Mouse (Mus musculus) heart, postnatal 0 days (tissue): ENCODE measurements around the gene Atp9a. TPM values are rescaled to one million over a fixed set of nuclear protein-coding genes. Genes with fewer than 3 reads are reported as not detected.

Experiments used
- ATAC-seq: fragments of 200-750 bp; cut with Nextera tagmentation; 2 replicates; pipeline ENCODE4 v1.8.0; 2017; ENCODE audit warnings: low read depth, moderate number of reproducible peaks, moderate library complexity; ENCODE audit not compliant: insufficient read depth
- DNase-seq: peaks from one replicate; pipeline ENCODE4 v3.0.0-alpha.2; 2016; ENCODE audit warnings: low spot score
- H3K27ac ChIP-seq: fragments of 300-500 bp; sonication (generic); 2 replicates; pipeline ENCODE4 v1.5.1; 2014; ENCODE audit warnings: low read depth, mild to moderate bottlenecking
- H3K27me3 ChIP-seq: fragments of 300-500 bp; sonication (generic); 2 replicates; pipeline ENCODE4 v1.6.1; 2014; ENCODE audit warnings: low read length, mixed read lengths; ENCODE audit not compliant: control insufficient read depth, insufficient read depth
- H3K36me3 ChIP-seq: fragments of 300-500 bp; sonication (generic); replicated peaks from 2 replicates; pipeline ENCODE4 v1.6.1; 2014; ENCODE audit warnings: low read length, mixed read lengths; ENCODE audit not compliant: control insufficient read depth, insufficient read depth
- H3K4me1 ChIP-seq: fragments of 300-500 bp; sonication (generic); 2 replicates; pipeline ENCODE4 v1.6.1; 2014; ENCODE audit warnings: antibody characterized with exemption; ENCODE audit not compliant: control insufficient read depth, insufficient read depth
- H3K4me2 ChIP-seq: fragments of 300-500 bp; sonication (generic); 2 replicates; pipeline ENCODE4 v1.6.1; 2014; ENCODE audit warnings: low read depth, mild to moderate bottlenecking, low read length, moderate library complexity
- H3K4me3 ChIP-seq: fragments of 300-500 bp; sonication (generic); 2 replicates; pipeline ENCODE4 v1.5.1; 2014; ENCODE audit warnings: low read depth, low read length
- H3K9ac ChIP-seq: fragments of 300-500 bp; sonication (generic); replicated peaks from 2 replicates; pipeline ENCODE4 v1.6.1; 2014; ENCODE audit warnings: low read depth, low read length, mixed read lengths
- H3K9me3 ChIP-seq: fragments of 300-500 bp; sonication (generic); replicated peaks from 2 replicates; pipeline ENCODE4 v1.6.1; 2016; ENCODE audit warnings: low read length; ENCODE audit not compliant: control insufficient read depth
- CTCF ChIP-seq: IDR thresholded peaks from 2 replicates; pipeline ENCODE4 v1.5.1; 2016; ENCODE audit warnings: antibody characterized with exemption, control low read depth, low read depth
- EP300 ChIP-seq: IDR thresholded peaks from 2 replicates; pipeline ENCODE4 v1.6.1; 2016; ENCODE audit warnings: antibody characterized with exemption, low read depth
- WGBS: fragments of 180-500 bp; shearing (Covaris S2); extraction: QIAGEN DNeasy Blood & Tissue Kit; methylation state at CpG from one replicate; pipeline ENCODE4 v1.1.7; 2014; 5-methylcytosine and 5-hydroxymethylcytosine counted together
- polyA plus RNA-seq: library from polyadenylated mRNA; unstranded; fragments of >200 nt; fragmentation: Nextera tagmentation; extraction: Ambion mirVana; gene quantifications from 2 replicates; pipeline ENCODE4 v1.2.1, GENCODE M21; 2015
- total RNA-seq: library from RNA; depleted of rRNA; stranded (reverse); fragments of >200 nt; gene quantifications from 2 replicates; pipeline ENCODE4 v1.2.3, GENCODE M21; 2014; ENCODE audit warnings: low replicate concordance

The Atp9a gene
- total and polyA plus RNA-seq, 2 experiments from 2014 or later = 12.8 to 46.1 TPM

DNA sequence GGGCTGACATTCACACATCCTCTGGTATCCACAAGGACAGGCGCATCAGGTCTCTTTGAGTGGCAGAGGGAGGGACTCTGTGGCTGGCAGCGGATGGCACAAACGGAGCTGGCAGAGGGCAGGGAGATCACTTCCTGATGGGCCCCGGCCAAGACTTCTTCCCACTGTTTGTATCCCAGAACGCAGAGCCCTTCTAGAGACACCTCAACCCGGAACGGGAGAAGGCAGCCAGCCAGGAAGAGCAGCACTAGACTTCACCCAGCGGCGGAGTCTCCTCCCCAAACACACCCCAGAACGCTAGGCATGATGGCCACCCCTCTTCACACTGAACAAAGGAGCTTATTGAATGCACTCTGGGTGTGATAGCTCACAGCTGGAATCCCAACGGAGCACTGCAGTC, 8.2 kb downstream of the Atp9a start:
- no peak for TF ChIP-seq EP300
- no peak for TF ChIP-seq CTCF
- Histone ChIP-seq H3K9ac (no peak overlapping the region), H3K9me3 (no peaks in the 10 kb centered on the region), H3K4me1 (no peaks in the 10 kb centered on the region), H3K36me3 (no peaks in the 10 kb centered on the region), H3K27ac (no peak overlapping the region), H3K4me3 (no peak overlapping the region), H3K4me2 (no peak overlapping the region), H3K27me3 (no peaks in the 10 kb centered on the region)
- ATAC-seq (no peak), DNase-seq (no peak)
- WGBS = 27% methylated on average over 11 of the region's 11 CpGs

DNA sequence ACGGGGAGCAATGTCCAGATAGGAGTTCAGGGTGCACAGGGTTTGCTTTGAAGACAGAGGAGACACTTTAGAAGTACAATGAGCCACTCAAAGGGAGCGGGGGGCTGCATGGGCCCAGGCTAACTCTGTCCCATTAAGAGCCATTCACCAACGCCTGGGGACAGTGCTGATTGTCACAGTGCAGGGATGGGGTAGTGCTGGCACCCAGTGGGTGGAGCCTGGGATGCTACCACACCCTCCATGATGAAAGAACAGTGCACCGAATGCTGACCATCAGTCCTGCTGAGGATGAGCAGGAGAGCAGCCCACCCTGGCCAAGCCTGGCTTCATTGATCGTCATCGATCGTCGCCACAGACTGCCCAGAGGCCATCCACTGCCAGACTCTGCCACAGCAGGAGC, 11.0 kb downstream of the Atp9a start:
- no peak overlapping the region for H3K4me2 ChIP-seq
- no peaks in the 10 kb centered on the region for H3K36me3 ChIP-seq
- no peak for DNase-seq
- H3K9ac ChIP-seq = no peak overlapping the region
- H3K27me3 ChIP-seq = no peaks in the 10 kb centered on the region
- WGBS = 79% methylated on average over 8 of the region's 8 CpGs
- no peak for TF ChIP-seq EP300
- TF ChIP-seq CTCF = no peak
- peaks cover 3% of the 10 kb centered on the region; the same call in 1 of the 2 replicates for H3K4me1 ChIP-seq
- H3K9me3 ChIP-seq = no peaks in the 10 kb centered on the region
- H3K27ac ChIP-seq = no peak overlapping the region
- no peak for ATAC-seq
- H3K4me3 ChIP-seq = no peak overlapping the region

DNA sequence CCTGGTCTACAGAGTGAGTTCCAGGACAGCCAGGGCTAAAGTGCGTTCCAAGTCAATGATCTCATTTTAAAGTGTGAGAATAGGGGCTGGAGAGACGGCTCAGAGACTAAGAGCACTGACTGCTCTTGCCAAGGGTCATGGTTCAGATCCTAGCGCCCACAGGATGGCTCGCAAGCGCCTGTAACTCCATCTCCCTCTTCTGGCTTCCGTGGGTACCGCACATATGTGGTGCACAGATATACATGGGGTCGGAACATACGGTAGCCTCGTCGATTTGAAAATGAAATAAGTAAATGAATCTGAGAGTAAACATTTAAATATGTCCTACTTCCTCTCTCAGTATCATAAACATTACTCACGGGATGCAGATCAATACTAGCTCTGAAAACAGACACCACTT, 12.5 kb downstream of the Atp9a start:
- no peaks in the 10 kb centered on the region for H3K36me3 ChIP-seq
- no peak overlapping the region for H3K9ac ChIP-seq
- H3K4me2 ChIP-seq = no peak overlapping the region
- no peak overlapping the region for H3K27ac ChIP-seq
- H3K9me3 ChIP-seq = no peaks in the 10 kb centered on the region
- H3K4me3 ChIP-seq = no peak overlapping the region
- WGBS = 88% methylated on average over 12 of the region's 12 CpGs
- no peak for ATAC-seq
- peaks cover 3% of the 10 kb centered on the region; the same call in 1 of the 2 replicates for H3K4me1 ChIP-seq
- no peak for DNase-seq
- TF ChIP-seq CTCF (no peak), EP300 (no peak)
- H3K27me3 ChIP-seq = no peaks in the 10 kb centered on the region

DNA sequence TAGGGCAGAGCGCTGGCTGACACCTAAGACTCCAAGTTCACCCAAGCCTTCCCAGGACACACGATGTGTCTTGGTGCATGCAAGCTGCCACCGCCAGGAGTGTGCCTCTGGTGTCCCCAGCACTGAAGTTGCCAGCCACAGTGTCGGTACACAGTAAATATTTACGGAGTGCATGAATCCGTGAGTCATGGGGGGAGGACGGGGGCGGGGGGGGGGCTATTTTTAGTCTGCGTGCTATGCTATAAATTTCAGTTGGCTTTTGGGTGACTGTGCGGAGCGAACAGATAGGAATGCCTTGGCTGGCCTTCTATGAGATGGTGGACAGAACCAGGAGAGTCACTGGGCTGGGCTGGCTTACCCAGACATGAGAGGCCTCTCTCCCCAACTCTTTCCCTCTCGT, 14.2 kb downstream of the Atp9a start:
- DNase-seq (peak; percentile 47), ATAC-seq (peak; percentile 79)
- Histone ChIP-seq H3K4me1 (peaks cover 3% of the 10 kb centered on the region; the same call in 1 of the 2 replicates), H3K9ac (no peak overlapping the region), H3K4me2 (0 out of 2 replicates have a peak overlapping the region, but pooled peaks have one; percentile 18), H3K36me3 (no peaks in the 10 kb centered on the region), H3K4me3 (no peak overlapping the region), H3K27me3 (no peaks in the 10 kb centered on the region), H3K9me3 (no peaks in the 10 kb centered on the region), H3K27ac (peak overlapping the region; percentile 66)
- WGBS = 31% methylated on average over 12 of the region's 12 CpGs
- TF ChIP-seq CTCF = no peak
- TF ChIP-seq EP300 = no peak

DNA sequence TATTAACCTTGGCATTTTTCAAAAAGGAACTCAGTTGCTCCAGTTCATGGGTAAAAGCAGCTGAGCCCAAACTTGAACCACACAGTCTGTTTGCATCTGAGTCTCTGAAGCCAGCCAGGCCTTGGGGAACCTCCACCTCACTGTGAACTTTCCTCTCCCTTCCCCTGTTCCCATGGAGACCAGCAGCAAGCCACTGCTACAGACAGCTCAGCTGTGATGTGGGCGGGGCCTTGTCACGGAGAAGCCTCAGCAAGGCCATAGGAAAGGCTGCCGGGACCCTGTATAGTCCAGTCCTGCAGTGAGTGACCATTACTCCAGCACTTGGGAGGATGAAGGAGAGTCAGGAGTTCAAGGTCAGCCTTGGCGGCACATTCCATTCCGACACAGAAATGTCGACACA, 16.2 kb downstream of the Atp9a start:
- DNase-seq = peak; percentile 39
- WGBS = 35% methylated on average over 6 of the region's 6 CpGs

DNA sequence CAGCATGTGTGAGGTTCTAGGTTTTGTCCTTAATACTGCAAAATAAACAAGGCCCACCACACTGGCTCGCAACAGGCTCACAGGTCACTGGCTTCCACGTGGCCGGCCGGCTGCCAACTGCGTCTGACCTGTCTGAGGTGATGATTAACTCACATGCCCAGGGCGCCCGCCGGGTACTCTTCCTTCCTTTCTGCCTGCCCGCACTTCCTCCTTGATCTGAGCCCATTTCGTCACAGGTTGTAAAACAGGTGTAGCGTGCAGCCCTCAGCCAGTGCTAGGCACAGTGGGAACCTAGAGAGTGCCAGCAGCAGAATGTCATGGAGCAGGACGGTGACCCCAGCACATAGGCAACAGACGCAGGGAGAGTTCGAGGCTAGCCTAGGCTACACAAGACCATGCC, 20.9 kb downstream of the Atp9a start:
- Histone ChIP-seq H3K9me3 (no peaks in the 10 kb centered on the region), H3K4me2 (no peak overlapping the region), H3K4me1 (no peaks in the 10 kb centered on the region), H3K9ac (no peak overlapping the region), H3K4me3 (no peak overlapping the region), H3K36me3 (no peaks in the 10 kb centered on the region), H3K27ac (no peak overlapping the region), H3K27me3 (no peaks in the 10 kb centered on the region)
- no peak for DNase-seq
- ATAC-seq = no peak
- WGBS = 83% methylated on average over 14 of the region's 14 CpGs
- TF ChIP-seq EP300 = no peak
- TF ChIP-seq CTCF = no peak

More for the DNA sequence above, 16.2 kb downstream of the Atp9a start:
- ATAC-seq = no peak
- Histone ChIP-seq H3K4me1 (peaks cover 3% of the 10 kb centered on the region; the same call in 1 of the 2 replicates), H3K9me3 (no peaks in the 10 kb centered on the region), H3K27ac (no peak overlapping the region), H3K4me2 (no peak overlapping the region), H3K27me3 (no peaks in the 10 kb centered on the region), H3K4me3 (no peak overlapping the region), H3K9ac (no peak overlapping the region), H3K36me3 (no peaks in the 10 kb centered on the region)
- no peak for TF ChIP-seq CTCF
- TF ChIP-seq EP300 = no peak
